Mouse (Mus musculus) 3134 (cell line): ENCODE results near the gene Slc16a11.
A peak's percentile ranks its signal among the peaks of the same experiment; 100 is the strongest.

ENCODE experiments used
- DNase-seq: peaks from one replicate; pipeline ENCODE4 v3.0.0-alpha.2; 2011; ENCODE audit warnings: low spot score; ENCODE audit not compliant: insufficient read length; ENCODE audit errors: extremely low read depth

Slc16a11 gene

DNA sequence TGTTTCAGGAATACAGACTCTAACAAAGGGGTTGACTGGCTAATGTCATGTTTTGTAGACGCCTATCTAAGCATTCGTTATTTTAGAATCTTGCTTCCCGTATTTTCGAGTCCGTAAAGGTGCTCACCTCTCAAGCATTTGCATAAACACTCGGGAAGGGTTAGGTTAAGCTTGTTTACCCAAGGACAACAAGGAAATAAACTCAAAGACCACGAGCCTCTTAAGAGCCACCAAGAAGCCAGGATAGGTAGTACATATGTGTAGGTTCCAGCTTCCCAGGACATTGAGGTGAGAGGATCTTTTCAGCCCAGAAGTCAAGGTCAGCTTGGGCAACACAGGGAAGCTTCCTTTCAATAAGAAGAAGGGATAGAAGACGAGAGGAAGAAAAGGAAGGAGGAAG lies 13.4 kb upstream of the Slc16a11 start:
- DNase-seq, result no peak

DNA sequence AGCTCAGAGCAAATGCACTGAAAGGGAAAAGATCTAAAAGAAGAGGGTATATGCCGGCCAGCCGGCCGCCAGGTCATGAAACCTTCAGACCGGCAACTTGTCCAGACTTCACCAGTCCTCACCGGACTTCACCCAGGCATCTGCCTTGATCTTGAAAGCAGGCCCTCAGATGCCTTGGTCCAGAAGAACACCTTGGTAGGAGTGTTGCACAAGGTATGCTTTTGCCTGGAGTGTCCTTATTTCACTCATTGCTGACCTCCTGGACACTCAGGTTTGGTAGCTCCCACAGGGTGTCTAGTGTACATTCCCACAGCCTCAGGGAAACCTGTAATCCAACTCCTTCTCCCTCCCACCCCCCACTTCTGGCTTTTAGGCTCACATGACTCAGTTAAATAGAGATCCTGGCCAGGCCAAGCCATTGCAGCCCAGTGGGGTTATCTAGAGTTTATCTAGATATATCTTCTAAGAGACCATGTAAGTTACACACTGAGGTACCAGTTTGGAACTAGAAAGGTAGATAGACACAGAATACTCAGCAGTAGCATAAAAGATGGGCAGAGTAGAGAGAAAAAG lies 12.4 kb upstream of the Slc16a11 start:
- no peak for DNase-seq

DNA sequence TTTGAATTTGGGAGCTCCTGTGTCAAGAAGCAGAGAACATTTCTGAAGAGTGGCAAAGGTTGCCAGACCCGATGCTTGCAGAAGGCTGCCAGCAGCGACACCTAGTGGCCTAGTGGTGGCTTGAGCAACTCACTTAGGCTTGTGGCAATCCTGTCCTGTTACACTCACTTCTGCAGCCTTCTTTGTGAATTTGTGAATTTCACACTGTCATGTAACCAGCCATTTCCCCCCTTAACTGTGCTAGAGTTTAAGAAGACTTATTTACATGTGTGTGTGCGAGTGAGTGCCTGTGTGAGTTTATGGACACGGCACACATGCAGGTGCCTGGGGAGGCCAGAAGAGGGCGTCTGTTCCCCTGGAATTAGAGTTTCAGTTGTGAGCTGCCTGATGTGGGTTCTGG lies 10.9 kb upstream of the Slc16a11 start:
- peak; percentile 57 for DNase-seq

DNA sequence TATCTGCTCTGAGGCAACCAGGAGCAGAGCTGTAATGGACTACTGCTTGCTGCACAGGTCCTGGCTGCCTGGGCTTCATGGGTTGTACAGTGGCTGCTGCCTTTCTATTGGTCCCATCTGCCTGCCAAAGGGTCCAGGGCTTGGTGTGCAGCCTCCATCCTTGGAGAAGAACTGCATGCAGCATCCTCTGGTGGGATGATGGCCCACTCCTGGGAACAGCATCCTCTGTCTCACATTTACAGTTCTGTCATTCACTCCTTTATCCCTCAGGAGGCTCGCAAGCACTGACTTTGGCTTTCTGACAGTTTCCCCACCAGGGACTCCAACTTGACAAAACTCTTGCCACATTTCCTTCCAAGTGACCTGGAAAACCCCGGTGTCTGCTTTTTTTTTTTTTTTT lies 5.8 kb upstream of the Slc16a11 start:
- no peak for DNase-seq

DNA sequence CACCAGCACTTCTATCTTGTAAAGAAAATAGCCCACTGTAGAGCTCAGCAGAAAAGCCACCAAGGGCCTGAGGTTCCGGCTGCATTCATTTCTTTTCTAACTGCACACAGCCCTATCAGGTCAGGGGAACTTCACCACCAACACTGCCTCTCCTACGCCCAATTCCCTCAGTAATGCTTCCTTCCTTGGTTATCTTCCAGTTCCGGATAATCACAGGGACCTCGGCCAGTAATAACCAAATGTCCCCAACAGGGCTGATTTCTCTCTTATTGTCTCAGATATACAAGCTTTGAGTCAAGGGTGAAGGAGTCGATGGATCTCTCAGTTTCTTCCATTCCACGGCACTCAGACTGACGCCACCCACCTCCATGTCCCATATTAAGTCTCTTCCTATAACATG lies 5.3 kb upstream of the Slc16a11 start:
- DNase-seq, result no peak

DNA sequence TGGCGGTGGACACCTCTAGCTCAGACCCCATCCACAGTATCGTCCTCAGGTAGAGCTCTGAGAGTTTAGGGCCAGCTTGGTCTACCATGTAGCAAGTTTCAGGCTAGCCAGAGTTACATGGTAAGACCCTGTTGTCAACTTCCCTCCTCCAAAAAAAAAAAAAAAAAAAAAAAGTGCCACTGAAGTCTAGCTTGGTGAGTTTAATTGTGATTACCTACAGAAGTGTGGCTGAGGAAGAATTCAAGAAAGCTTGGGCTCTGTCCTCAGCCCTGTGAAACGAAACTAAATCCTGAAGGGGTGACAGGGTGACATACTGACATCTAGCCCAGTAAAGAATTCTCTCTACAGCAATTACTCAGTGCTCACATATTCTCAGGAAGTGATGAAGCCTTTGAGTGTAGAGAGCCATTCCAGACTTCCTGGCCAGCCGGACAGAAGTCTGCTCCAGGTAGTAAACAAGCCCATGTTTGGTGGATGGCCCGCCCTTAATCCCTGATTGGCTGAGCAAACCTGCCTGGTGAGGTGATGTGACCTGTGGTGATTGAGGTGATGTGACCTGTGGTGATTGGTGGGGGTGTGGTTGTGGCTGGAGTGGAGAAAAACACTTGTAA lies 3.7 kb upstream of the Slc16a11 start:
- DNase-seq, result no peak

DNA sequence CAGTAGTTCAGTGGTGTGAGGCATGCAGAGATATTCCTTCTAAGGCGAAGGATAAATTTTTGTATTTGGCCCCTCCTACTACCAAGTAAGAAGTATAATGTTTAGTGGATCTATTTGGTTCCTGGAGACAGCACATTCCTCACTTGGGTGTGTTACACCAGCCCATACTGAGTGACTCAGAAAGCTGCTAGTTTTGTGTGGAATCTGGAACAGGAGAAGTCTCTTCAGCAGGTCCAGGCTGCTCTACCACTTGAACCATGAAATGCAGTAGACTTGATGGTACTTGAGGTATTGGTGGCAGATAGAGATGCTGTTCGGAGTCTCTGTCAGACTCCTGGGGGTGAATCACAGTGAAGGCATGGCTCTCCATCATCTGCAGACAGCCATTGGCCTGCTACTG lies 1.9 kb upstream of the Slc16a11 start:
- DNase-seq, result peak; percentile 67

DNA sequence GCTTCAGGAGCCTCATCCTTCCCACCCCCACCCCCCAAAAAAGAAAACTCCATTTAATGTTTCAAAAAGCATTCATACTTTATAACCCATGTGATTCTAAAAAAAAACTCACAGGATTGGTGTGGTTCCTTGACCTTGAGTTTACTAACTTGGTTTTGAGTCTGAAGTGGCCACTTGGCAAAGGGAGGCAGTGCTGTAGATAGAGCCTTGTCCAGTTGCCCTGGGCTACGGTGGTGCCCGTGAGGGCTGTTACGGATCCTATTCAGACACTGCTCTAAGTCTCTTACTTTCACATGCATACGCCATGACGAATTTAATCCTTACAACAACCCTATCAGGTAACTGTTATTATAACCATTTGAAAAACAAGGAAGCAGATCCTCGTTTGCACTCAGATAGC lies 580 bp upstream of the Slc16a11 start:
- DNase-seq, result no peak

DNA sequence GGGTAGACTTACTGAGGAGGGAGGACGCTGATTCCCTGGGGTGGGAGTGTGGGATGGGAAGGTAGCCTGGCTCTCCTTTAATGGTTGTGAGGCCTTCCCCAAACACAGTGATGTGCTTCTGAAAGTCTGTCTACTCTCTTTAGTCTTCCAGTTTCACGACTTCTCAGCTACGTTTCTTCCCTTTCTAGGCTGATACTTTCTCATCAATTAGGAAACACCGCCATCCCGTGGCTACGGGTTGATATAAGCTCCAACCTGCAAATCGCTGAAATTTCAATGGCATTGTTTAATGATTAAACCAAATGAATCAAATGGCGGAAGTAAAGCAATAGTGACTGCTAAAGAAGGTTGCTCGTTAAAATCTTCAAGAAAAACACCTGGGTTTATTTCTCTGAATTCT lies 344 bp downstream of the Slc16a11 start:
- DNase-seq, result peak; percentile 65

DNA sequence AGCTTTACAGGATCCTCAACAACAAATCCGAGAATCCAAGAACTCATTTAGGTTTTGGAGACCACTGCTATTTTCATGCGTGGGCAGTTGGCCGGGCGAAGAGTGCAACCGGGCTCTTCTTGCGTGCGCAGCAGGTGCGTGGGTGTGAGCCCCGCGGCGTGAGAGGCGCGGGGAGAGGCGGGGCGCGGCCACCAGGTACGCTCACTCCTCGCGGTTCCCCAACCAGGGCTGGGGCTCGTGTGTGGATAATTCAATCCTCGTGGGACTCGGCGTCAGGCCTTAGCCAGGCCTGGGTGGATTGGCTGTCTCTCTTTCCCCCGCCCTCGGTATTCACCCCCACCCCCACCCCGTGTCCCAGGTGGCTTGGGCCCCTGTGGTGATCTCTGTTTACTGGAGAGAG lies 1.2 kb downstream of the Slc16a11 start:
- DNase-seq, result no peak

DNA sequence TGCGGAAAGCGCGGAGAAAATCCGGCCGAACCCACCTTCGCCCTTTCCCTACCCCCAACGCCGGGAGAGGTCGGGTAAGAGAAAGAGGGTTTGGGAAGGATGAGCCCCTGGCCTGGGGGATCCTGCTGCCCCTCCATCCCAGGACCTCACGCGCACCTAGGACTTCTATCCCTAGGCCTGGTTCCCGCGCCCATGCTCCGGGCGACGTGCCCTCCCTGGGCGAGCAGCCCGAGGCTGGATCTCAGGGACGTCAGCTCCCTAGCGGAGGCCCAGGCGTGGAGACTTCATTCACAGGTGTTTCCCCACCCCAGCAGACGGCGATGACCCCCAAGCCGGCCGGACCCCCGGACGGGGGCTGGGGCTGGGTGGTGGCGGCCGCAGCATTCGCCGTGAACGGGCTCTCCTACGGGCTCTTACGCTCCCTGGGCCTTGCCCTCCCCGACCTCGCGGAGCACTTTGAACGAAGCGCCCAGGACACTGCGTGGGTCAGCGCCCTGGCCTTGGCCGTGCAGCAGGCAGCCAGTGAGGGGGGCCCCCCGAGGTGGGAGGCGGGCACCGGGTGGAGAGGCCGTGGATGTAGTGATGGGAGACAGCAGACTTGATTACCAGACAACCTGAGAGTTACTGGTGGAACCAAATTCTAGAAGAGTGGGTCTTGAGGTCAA lies 1.8 kb downstream of the Slc16a11 start:
- DNase-seq, result no peak

DNA sequence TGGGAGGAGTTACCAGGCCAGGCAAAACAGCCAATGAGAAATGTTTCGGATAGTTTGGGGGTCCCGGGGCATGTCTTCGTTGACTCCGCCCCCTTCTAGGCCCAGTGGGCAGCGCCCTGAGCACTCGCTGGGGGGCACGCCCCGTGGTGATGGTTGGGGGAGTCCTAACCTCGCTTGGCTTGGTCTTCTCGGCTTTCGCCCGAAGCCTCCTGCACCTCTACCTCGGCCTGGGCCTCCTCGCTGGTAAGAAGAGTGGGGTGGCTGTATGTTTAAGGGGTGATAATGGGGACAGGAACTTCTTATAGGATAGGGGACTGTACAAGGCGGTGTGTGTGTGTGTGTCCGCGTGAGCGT lies 2.3 kb downstream of the Slc16a11 start:
- no peak for DNase-seq

DNA sequence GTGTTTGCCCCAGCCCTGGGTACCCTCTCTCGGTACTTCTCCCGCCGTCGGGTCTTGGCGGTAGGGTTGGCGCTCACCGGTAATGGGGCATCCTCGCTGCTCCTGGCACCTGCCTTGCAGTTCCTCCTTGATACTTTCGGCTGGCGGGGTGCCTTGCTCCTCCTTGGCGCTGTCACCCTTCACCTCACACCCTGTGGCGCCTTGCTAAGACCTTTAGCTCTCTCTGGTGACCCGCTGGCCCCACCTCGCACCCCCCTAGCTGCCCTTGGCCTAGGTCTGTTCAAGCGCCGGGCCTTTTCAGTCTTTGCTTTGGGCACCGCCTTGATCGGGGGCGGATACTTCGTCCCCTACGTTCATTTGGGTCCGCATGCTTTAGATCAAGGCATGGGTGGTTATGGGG lies 2.7 kb downstream of the Slc16a11 start:
- no peak for DNase-seq

DNA sequence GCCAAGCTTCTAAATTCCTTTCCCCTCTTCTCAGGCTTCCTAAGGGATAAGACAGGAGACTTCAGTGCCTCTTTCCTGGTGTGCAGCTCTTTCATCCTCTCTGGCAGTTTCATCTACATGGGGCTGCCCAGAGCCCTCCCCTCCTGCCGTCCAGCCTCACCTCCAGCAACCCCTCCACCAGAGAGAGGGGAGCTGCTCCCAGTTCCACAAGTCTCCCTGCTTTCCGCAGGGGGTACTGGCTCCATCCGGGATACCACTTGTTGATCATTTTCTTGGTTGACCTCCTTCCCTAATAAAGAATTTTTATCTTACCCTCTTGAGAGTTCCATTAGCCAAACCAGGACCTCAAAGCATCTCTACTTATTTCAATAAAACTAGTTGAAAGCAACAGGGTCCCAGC lies 3.6 kb downstream of the Slc16a11 start:
- DNase-seq, result no peak

DNA sequence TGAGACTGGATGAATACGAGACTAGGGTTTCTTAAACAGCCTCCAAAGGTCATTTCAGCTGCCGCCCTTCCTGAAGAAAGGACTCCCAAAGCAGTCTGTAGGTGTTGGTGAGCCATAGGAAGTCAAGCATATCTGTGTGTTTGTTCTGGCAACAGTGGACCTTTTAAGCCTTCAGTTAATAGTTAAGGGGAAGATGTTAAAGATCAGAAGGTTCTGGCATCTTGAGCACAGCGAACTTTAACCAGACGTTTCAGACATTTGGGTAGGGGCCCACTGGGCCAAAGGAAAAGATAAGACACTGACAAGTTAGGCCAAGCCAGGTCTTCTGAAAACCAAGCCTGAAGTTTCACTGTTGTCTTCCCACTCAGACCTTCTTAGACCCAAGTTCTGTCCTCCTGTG lies 5.5 kb downstream of the Slc16a11 start:
- DNase-seq, result no peak

DNA sequence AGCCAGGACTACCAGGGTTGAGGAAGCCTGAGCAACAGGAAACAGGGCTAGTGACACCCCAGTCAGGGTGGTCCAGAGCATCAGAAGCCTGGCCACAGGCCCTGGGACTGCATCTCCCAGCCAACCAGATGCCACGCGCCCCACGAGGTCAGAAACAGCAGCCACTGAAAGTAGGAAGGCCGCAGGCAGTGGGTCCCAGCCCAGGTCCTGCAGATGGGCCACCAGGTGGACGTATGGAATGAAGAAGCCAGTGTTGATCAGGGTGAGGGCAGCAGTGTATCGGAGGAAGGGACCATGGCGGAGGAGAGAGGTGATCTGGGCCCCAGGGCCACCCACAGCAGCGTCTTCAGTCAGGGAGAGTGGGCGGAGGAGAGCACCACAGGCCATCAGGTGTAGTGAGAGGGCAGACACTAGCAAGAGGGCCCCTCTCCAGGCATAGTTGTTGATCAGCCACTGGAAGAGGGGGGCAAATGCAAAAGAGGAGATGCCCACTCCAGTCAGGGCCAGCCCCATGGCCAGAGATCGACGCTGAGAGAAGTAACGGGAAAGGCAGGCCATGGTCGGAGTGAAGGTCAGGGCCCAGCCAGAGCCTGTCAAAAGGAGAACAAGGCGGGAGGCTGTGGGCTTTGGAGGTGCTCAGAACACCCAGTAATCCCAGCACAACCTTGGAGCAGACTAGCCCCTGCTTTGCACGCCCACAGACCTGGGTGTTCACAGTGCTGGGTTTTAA lies 6.4 kb downstream of the Slc16a11 start:
- DNase-seq, result no peak

DNA sequence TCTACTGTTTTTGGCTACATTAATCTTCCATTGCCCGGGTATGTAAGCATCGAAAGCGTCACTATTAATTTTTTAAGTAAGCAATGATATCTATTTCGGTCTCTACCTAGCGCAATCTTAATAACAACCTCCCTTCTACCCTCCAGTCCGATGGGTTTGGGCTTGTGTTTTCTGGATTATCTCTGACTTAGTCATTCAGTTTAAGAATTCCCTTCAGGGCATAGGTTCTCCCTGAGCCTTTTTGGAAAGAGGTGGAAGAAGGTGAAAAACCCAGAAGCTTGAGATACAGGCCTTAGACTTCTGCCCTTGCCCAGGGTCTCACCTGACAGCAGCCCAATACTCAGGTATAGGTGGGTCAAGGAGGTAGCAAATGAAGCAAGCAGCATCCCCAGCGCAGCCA lies 7.3 kb downstream of the Slc16a11 start:
- no peak for DNase-seq

DNA sequence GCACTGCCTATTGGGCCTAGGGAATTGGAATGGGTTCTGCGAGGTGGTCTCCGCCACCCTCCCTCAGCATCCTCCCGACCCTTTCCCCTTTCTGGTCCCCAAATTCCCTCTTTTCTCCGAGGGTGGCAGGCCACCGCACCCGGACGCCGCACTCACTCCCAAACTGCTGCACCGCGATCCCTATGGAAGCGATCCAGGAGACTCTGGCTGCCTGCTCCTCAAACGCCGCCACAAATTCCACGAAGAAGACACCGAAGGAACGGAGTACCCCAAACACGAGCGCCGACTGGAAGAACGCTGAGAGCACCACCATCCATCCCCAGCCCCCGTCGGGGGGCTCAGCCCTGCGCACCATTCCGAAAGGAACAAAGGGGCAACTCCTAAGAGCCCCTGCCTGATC lies 7.8 kb downstream of the Slc16a11 start:
- DNase-seq, result no peak

DNA sequence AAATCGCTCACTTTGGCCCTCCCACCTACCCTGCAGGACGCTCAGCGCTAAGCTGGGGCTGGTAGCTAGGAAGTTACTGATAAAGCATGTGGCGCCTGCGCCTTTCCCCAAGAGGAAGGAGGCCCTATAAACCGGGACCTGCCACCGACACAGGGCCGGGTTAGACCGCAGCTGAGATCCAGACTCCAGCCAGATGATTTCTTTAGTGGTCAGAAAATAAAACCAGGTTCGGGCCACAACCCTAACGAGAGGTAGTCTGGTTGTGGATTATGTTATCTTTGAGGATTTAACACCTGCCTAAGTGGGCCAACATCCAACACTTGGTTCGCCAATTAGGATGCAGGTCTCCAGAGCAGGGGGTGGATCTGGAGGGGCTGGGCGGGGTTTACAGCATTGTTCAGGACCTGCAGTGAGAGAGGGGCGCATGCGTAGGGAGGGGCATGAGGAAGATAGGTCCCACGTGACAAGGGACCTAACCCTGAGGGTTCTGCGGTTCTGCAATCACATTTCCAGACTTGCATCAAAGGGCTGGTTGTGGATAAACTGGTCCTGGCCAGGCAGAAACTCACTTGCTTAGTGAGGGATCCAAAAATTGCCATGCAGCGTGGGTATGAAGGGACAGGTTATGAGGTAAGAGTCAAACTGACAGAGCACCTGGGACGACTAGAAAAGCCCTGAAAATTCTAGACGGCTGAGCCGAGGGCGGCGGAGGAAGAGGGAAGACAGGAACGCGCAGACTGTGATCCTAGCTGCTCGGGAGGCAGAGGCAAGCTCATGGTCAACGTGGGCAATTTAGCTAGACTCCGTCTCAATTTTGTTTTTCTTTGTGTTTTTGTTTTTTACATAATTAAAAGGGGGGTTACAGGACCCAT lies 8.4 kb downstream of the Slc16a11 start, which contains the start of gene Slc16a13:
Slc16a13 (minus strand) TSS at position 334 of the 872 bp plus-strand sequence.
- DNase-seq, result no peak

DNA sequence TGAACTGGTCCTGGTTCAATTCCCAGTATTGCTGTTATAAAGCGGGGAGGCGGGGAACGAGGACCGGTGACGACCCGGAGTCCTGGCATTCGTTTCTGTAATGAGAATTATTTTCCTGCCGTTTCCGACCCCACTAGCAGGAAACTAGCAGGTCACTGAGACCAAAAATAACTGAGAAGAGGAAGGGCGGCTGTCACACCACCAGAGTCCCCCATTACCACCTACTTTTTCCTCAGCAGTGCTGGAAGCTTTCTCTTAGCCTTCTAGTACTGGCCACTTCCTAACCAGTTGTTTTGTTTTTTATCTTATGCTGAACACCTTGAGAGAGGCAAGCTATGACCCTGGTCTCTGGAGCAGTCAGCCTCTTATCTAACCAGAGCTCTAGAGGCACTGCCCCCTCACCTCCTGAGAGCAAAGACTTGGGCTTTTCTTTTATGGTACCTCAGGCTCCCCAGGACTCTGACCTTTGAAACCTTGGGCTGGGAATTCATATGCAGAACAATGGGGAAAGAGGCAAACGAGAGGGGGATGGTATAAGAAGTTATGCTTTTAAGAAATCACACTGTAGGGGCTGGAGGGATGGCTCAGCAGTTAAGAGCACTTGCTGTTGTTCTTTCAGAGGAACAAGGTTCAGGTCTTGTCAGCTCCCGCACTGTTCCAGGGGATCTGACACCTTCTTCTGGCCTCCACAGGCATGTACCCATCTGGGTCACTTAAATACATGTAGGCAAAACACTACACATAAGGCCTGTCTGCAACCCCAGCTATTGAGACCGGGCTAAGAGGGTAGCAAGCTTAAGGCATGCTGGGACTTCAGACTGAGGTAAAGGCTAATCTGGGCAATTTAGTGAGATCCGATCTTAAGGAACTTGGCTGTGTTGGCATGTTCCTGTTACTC lies 9.3 kb downstream of the Slc16a11 start:
- DNase-seq, result no peak
